Mouse (Mus musculus): ENCODE measurements around the gene Ubfd1.

GRCm38 (mm10) chr7:122079798-122080554 is 13.0 kb downstream of the Ubfd1 start:
- no peak for TF ChIP-seq POLR2A (IDR thresholded peaks at IDR 0.05; ENCODE audit: insufficient read depth, low read depth, low read length)
- no peak for TF ChIP-seq CTCF (IDR thresholded peaks at IDR 0.05; ENCODE audit: insufficient read depth, low read depth, low read length)
